Mouse (Mus musculus) cerebellum, postnatal 25 days (tissue): ENCODE results near the gene Gm42957.
"Not testable (repeated sequence)": the region's sequence is repeated elsewhere in the genome, so short reads cannot be mapped to it uniquely, and the experiment has no call there.

Source experiments
- DNase-seq, 2 experiments: peaks; one replicate each; pipeline ENCODE4 v3.0.0; 2021; ENCODE audit warnings: mixed read lengths in 2 of 2

Gene Gm42957

DNA sequence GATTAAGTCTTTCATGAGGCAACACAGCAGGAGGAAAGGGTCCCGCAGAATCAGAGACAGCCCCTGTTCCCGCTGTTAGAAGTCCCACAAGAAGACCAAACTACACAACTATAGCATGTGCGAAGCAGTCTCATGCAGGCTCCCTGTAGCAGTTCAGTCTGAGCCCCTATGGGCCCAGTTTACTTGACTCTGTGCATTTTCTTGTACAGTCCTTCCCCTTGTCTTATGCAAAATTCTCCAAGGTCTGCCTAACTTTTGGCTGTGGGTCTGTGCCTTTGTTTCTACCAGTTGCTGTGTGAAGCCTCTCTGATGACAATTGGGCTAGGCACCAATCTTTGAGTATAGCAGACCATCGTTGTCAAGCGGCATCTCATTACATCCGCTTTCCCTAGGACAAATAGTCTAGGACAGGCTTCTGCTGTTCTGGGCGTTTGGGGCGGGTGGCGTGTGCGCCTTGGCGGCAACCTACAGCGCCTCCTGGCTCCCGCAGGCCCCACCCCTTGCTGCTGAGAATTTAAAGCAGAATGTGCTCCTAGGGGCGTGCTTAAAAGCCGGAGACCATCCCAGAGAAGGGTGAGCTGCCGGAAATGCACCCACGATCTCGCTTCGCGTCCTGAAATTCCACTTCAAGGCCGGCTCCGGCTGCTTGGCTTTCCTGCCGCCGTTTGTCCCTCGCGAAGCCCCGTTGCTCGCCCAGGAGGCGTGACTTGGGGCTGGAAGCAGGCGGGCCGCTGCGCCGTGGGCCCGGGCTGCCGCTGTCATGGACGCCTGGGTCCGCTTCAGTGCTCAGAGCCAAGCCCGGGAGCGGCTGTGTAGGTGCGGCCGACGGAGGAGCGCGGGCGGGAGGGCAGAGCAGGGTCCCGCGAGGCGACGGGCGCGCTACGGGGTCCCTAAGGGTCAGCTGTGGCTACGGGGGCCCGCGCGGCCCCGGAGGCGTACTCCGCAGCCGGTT, at the start of gene Gm42957, which contains the start of gene Pex11b:
TSS of gene Gm42957 (plus strand) at position 547 of the 952 bp plus-strand sequence.
TSS of gene Pex11b (plus strand) at position 449 of the 952 bp plus-strand sequence.
- DNase-seq: peak; percentile 93

DNA sequence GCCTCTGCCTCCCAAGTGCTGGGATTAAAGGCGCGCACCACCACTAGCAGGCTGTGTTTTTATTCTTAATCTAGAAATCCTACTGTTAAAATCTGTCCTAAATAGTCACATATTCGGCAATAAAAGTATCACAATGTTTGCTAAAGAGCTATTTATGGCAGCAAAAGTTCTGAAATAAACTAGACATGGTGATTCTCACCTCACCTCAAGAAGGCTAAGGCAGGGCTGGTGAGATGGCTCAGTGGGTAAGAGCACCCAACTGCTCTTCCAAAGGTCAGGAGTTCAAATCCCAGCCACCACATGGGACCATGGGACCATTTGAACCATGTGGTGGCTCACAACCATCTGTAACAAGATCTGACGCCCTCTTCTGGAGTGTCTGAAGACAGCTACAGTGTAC, 44.6 kb upstream of the Gm42957 start:
- DNase-seq: no peak

DNA sequence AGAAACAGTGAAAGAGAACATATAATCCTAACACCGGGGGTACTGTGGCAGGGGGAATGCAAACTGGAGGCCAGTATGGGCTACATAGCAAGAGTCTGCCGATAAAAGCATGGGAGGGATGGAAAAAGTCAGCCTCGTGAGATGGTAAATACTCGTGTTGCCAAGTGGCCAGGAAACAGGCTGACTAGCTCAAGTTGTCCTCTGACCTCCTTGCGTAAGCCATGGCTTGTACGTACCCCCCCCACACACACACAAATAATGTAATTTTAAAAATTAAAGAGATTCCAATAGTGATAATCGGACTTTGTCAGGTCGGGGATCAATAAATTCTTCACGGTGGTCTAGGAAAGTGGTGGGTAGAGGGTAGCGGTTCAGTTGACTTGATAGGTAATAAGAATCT, 41.9 kb upstream of the Gm42957 start:
- DNase-seq: peak; percentile 36 to 48

DNA sequence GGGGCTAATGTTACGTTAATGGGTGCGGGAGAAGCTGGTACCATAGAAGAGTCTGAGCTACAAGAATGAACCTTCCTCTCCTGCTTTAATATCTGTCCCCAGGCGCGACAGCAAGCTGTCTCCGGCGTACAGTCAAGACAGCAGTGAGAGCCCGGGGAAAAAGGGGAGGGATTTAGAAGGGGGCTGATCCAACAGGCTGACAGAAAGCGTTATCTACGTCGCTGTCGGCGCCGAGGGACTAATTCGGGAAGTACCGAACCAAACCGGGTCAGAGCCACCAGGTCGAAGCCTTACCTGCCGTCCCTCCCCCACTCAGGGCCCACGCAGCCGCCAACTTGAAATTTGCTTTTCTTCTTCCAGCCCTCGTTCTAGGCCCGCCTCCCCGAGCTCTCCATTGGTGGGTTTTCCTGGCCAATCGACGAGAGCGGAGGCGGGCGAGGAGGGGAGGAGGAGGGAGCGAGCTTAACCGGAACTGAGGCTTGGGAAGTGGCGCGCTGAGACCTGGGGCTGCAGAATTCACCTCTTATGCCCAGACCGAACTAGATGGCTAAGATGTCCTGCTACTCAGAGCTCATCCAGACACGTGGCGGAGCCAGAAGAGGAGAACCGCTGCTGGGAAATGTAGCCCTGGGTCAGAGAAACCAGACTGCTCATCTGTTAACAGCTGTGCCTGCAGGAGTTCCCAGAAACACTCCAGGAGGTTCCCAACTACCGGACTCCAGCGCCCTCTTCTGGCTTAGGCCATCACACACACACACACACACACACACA, 41.3 kb upstream of the Gm42957 start, which contains the start of gene Polr3gl:
TSS of gene Polr3gl (minus strand) at position 392 of the 771 bp plus-strand sequence.
- peak; percentile 97 for DNase-seq

DNA sequence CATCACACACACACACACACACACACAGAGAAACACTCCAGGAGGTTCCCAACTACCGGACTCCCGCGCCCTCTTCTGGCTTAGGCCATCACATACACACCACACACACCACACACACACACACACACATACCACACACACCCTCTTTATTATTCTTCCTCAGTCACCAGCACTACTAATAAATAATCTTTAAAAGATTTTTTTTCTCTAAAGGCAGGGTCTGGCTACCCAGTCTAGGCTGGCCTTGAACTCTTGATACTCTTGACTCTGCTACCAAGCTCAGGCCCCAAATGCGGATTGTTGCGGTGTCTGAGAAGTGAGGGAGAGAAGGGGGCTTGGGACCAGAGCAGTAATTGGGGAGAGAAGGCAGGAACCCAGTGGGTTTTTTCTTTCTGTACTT, 40.4 kb upstream of the Gm42957 start:
- no peak for DNase-seq

GRCm38 (mm10) chr3:96595661-96596060, 39.6 kb upstream of the Gm42957 start:
- peak; percentile 57 to 64 for DNase-seq

- DNase-seq: peak; percentile 93 to 96
These were observed 39.0 kb upstream of the Gm42957 start, which contains the start of gene Ankrd34a for GRCm38 (mm10) chr3:96596228-96596707. TSS of gene Ankrd34a (plus strand) at chr3:96596636.

- DNase-seq: peak in 1 of 2 experiments; percentile 65
These were observed 38.4 kb upstream of the Gm42957 start for GRCm38 (mm10) chr3:96596855-96597254.

DNA sequence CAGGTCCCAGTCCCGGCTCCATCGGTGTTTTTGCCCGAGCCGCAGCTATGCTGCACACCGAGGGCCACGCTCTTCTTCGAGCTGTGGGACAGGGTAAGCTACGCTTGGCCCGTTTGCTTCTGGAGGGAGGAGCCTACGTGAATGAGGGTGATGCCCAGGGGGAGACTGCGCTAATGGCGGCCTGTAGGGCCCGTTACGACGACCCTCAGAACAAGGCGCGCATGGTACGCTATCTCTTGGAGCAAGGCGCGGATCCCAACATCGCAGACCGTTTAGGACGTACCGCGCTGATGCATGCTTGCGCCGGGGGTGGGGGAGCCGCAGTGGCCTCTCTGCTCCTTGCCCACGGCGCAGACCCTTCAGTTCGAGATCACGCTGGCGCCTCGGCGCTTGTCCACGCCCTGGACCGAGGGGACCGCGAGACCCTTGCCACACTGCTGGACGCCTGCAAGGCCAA, 37.8 kb upstream of the Gm42957 start:
- DNase-seq: peak; percentile 70

DNA sequence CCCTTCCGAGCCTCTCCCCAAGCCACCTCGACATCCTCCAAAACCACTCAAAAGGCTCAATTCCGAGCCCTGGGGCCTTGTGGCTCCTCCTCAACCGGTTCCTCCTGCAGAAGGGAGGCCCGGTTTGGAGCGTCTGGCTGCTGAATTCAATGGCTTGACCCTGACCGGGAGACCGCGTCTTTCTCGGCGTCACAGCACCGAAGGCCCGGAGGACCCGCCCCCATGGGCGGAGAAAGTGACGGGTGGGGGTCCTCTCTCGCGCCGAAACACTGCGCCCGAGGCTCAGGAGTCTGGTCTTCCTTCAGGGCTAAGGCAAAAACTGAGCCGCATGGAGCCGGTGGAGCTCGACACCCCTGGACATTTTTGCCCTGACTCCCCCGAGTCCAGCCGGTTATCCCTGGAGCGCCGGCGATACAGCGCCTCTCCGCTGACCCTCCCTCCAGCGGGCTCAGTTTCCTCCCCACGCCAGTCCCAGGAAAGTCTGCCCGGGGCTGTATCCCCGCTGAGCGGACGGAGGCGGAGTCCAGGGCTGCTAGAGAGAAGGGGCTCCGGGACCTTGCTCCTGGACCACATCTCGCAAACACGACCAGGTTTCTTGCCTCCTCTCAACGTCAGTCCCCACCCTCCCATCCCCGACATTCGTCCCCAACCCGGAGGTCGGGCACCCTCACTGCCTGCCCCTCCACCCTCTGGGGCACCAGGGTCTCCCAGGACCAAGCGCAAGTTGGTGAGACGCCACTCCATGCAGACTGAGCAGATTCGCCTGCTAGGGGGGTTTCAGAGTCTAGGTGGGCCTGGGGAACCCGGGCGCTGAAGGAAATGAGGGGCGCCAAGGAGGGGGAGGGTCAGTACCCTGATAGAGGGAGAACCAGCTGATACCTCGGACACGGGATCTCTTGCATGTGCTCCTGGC, 36.9 kb upstream of the Gm42957 start:
- DNase-seq: peak; percentile 73 to 75

- DNase-seq: peak in 1 of 2 experiments; percentile 37
These were observed 36.2 kb upstream of the Gm42957 start for GRCm38 (mm10) chr3:96599069-96599393.

- no peak for DNase-seq
These were observed 35.9 kb upstream of the Gm42957 start for GRCm38 (mm10) chr3:96599411-96599810.

GRCm38 (mm10) chr3:96600639-96601250, 34.5 kb upstream of the Gm42957 start, which contains the start of gene Lix1l:
TSS of gene Lix1l (plus strand) at chr3:96601149.
- DNase-seq: peak; percentile 88 to 92

GRCm38 (mm10) chr3:96601251-96601787, 34.0 kb upstream of the Gm42957 start:
- DNase-seq: peak; percentile 74 to 80

GRCm38 (mm10) chr3:96601941-96602703, 33.2 kb upstream of the Gm42957 start:
- DNase-seq: peak in 1 of 2 experiments; percentile 51

DNA sequence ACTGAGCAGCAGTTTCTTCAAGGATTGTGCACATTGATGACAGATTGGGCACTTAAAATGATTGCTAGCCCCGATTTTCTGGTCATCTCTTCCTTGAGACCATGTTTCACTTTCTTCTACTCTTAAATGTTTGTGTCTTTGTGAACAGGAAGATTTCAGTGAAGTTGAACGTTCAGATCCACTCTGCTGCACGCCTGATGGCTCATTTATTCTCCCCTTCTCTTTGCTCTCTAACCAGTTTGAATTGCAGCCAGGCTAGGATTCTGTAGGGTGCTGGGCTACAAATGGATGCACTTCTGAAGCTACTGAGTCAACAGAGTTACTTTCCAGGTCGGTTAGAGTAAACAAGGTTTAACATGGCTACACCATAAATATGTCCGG, 32.6 kb upstream of the Gm42957 start:
- no peak for DNase-seq

DNA sequence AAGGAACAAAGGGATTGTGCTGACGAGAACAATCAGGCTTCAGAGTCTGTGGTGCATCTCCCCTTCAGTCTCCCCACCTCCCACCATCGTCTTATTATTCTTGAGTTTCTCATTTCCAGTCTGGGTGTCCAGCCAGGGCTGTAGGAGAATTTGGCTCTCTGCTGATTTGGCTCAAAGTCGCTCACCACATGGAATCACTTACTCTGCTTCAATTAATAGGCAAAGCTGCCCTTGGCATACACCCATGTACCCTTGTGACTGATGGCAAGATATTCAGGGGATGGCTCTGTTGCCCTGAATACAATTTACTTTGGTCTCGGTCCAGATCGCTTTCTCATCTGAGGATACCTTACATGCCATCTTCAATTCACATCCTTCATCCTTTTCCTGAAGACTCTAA, 32.0 kb upstream of the Gm42957 start:
- DNase-seq: peak; percentile 55 to 69

GRCm38 (mm10) chr3:96606007-96606406, 29.3 kb upstream of the Gm42957 start:
- DNase-seq: not testable (repeated sequence)

- DNase-seq: no peak
These were observed 28.7 kb upstream of the Gm42957 start for GRCm38 (mm10) chr3:96606618-96607017.

DNA sequence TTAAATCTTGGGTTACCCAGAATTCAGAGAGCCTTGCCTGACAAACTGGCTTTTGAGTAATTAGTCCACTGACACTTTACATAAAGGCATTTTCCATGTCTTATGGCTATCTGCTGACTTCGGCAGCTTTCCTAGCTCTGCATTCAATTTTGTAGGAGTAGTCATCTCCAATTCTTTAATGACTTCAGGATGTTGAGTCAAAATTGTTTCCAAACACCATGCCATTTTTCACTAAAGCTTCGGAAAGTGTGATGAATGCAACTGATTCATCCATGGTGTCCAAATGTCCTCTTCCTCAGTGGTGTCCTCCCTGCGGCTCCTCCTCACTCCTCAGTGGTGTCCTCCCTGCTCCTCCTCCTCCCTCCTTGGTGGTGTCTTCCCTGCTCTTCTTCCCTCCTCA, 17.3 kb upstream of the Gm42957 start:
- DNase-seq: no peak
